Mouse (Mus musculus): ENCODE data around the gene Olfr55.

- TF ChIP-seq CHD2 (IDR thresholded peaks at IDR 0.05; ENCODE audit: low read depth, low read length) (no peak), ZC3H11A (IDR thresholded peaks at IDR 0.05; ENCODE audit: borderline replicate concordance, low read depth, low read length) (no peak), MAFK (IDR thresholded peaks at IDR 0.05; ENCODE audit: insufficient read depth, low read depth, low read length) (no peak), ZNF384 (IDR thresholded peaks at IDR 0.05; ENCODE audit: low read depth, low read length) (no peak)
Measured at GRCm38 (mm10) chr17:33139261-33139820, 28.9 kb upstream of the Olfr55 start, which contains the start of gene Morc2b.

Data from ES-E14 (cell line).